Comparison of ENCODE assay signal across 14 mouse cellular contexts in the genomic region with DNA sequence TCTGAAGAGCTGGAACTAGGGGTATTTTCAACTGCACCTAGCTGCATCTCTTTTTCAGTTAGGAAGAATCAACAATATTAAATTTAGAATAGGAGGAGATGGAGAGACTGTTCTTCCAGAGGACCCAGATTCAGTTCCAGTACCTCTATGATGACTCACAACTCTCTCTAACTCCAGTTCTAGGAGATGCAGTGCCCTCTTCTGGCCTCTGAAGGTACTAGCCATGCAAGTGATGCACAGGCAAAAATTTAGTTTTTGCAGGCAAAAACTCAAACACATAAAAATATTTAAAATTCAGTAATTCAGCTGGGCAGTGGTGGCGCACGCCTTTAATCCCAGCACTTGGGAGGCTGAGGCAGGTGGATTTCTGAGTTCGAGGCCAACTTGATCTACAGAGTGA. TPM values are rescaled to one million over a fixed set of nuclear protein-coding genes. Genes with fewer than 3 reads are reported as not detected.
DNase-seq lines count a peak whose midpoint lies in the region; TF ChIP-seq lines count a peak whose summit lies in the region.
"Had no signal": no experiment of that assay in that cellular context is flagged by ENCODE, and none has a peak within 500 bp of the region (broad histone marks: within the 10 kb centered on the region; RNA-seq: fewer than 3 reads in every experiment).

No protein-coding gene starts in this region.

- peak in 1 of 2 experiments; percentile 57; a peak in 2 of 4 replicates for TF ChIP-seq CTCF in CH12.LX (conservative IDR thresholded peaks at IDR 0.05 in 1 of 2, IDR thresholded peaks at IDR 0.05 in 1 of 2; ENCODE audit: low read depth in 2 of 2, low read length in 2 of 2)

- intact Hi-C loops in left cerebral cortex, postnatal 4 days (cut with DNase I): no loop called here

- H3K4me1 ChIP-seq in CH12.LX (ENCODE audit: control insufficient read depth in 1 of 2, insufficient read depth in 2 of 2): no peaks in the 10 kb centered on the region
- H3K4me1 ChIP-seq: heart, embryonic 13.5 days; hindbrain, embryonic 15.5 days; midbrain, embryonic 12.5 days; neural tube, embryonic 15.5 days had no signal

- H3K4me3 ChIP-seq in CH12.LX (replicated peaks in 1 of 3; ENCODE audit: low read depth in 2 of 3, low read length in 2 of 3, poor library complexity in 1 of 3): no peak overlapping the region
- H3K4me3 ChIP-seq: heart, embryonic 13.5 days; hindbrain, embryonic 15.5 days; midbrain, embryonic 12.5 days; neural tube, embryonic 15.5 days had no signal

- H3K27ac ChIP-seq in CH12.LX (ENCODE audit: insufficient read depth, low read depth): no peak overlapping the region
- H3K27ac ChIP-seq: heart, embryonic 13.5 days; hindbrain, embryonic 15.5 days; midbrain, embryonic 12.5 days; neural tube, embryonic 15.5 days had no signal

- peak; percentile 4 for DNase-seq in kidney, adult 9 months
- DNase-seq in kidney, adult 11 months: no peak
- DNase-seq in 3T3-L1 (ENCODE audit: low read depth, low spot score): peak; percentile 44
- peak; percentile 35 for DNase-seq in CH12.LX (ENCODE audit: extremely low read depth)
- peak; percentile 10 for DNase-seq in c-Kit-positive CD71-negative TER-119-negative erythroid progenitor cells, embryonic 14.5 days (ENCODE audit: low read depth)
- no peak for DNase-seq in spleen, postnatal 4 days (ENCODE audit: low spot score in 2 of 2)
- no peak for DNase-seq in left cerebral cortex, postnatal 4 days
- DNase-seq in T-cell, adult 2 months (ENCODE audit: low spot score): no peak
- DNase-seq: cerebellum, adult 2 months; right cerebral cortex, postnatal 25 days had no signal

- dilution Hi-C loops in CH12.LX (cut with MboI; ENCODE audit: extremely low pct_ligation_motif_present, extremely low pct_unique_long_range_greater_than_20kb, low sequenced_read_pairs): no loop called here

- no peaks in the 10 kb centered on the region for H3K27me3 ChIP-seq in CH12.LX (replicated peaks)
- H3K27me3 ChIP-seq: heart, embryonic 13.5 days; hindbrain, embryonic 15.5 days; midbrain, embryonic 12.5 days; neural tube, embryonic 15.5 days had no signal

- in situ Hi-C loops in CH12.LX (cut with MboI; ENCODE audit: low pct_ligation_motif_present, low pct_unique_long_range_greater_than_20kb, low sequenced_read_pairs): no loop called here

- no peaks in the 10 kb centered on the region for H3K79me2 ChIP-seq in CH12.LX (replicated peaks; ENCODE audit: control insufficient read depth, extremely low read depth, insufficient read depth, poor library complexity, severe bottlenecking)

- no peak for TF ChIP-seq POLR2A in CH12.LX (IDR thresholded peaks at IDR 0.05; ENCODE audit: low read depth, low read length)

- TF ChIP-seq RAD21 in CH12.LX (IDR thresholded peaks at IDR 0.05; ENCODE audit: low read depth, low read length): peak; percentile 36

- no peak for TF ChIP-seq EP300 in CH12.LX (IDR thresholded peaks at IDR 0.05; ENCODE audit: low read length)

- H3K9me3 ChIP-seq in CH12.LX (replicated peaks; ENCODE audit: low read length): no peaks in the 10 kb centered on the region
- H3K9me3 ChIP-seq: heart, embryonic 13.5 days; hindbrain, embryonic 15.5 days; midbrain, embryonic 12.5 days; neural tube, embryonic 15.5 days had no signal

- H3K36me3 ChIP-seq in CH12.LX (replicated peaks in 1 of 2; ENCODE audit: control insufficient read depth in 1 of 2, insufficient read depth in 1 of 2, low read length in 1 of 2): no peaks in the 10 kb centered on the region
- H3K36me3 ChIP-seq: heart, embryonic 13.5 days; hindbrain, embryonic 15.5 days; midbrain, embryonic 12.5 days; neural tube, embryonic 15.5 days had no signal

- H3K9ac ChIP-seq in CH12.LX (ENCODE audit: insufficient read depth, low read depth): no peak overlapping the region
- H3K9ac ChIP-seq: heart, embryonic 13.5 days; hindbrain, embryonic 15.5 days; midbrain, embryonic 12.5 days; neural tube, embryonic 15.5 days had no signal

- no peak overlapping the region for H3K4me2 ChIP-seq in CH12.LX (ENCODE audit: insufficient read depth, low read depth, poor library complexity, severe bottlenecking)
- H3K4me2 ChIP-seq: heart, embryonic 13.5 days; hindbrain, embryonic 15.5 days; midbrain, embryonic 12.5 days; neural tube, embryonic 15.5 days had no signal

TF ChIP-seq in CH12.LX, 34 proteins besides CTCF, POLR2A, EP300 and RAD21:
- TF ChIP-seq SMC3 (IDR thresholded peaks at IDR 0.05; ENCODE audit: low read depth, low read length) (peak; percentile 31; the same call in 1 of the 2 replicates), HCFC1 (IDR thresholded peaks at IDR 0.05; ENCODE audit: low read depth, low read length) (no peak)
TF ChIP-seq in CH12.LX: peak in this region for 1.

RNA-seq across cellular contexts. Expression of a gene that starts 48.1 kb away (rescaled TPM):
- total RNA-seq in CH12.LX (2012; rRNA removed) (1.8 and 5.1 TPM in 2 replicates), CH12.LX (2014; rRNA removed) (2.2 TPM in 1 of 2 replicates, not detected in the other)
- 0.97 and 2.2 TPM in 2 replicates for polyA plus RNA-seq in CH12.LX (2012; ENCODE audit: insufficient read length, low read depth)
- total RNA-seq in left cerebral cortex, postnatal 4 days (2021): 1 to 10 TPM in 1 of 2 experiments, not detected in 1; 3.5 TPM

Comparison
In these comparisons a context has a peak if more than half of its experiments do, and no peak if none do; other contexts are left out.
1. DNase-seq: peak in kidney, adult 9 months (single experiment), 3T3-L1 (single experiment), CH12.LX (single experiment) and c-Kit-positive CD71-negative TER-119-negative erythroid progenitor cells, embryonic 14.5 days (single experiment); none in kidney, adult 11 months (single experiment), spleen, postnatal 4 days (0 of 2), left cerebral cortex, postnatal 4 days (single experiment) and T-cell, adult 2 months (single experiment).